Mouse (Mus musculus) adrenal gland, postnatal 4 days (tissue): ENCODE data around the gene Hist2h2bb. TPM values are rescaled to one million over a fixed set of nuclear protein-coding genes. Genes with fewer than 3 reads are reported as not detected.
"Not testable (repeated sequence)": the region's sequence is repeated elsewhere in the genome, so short reads cannot be mapped to it uniquely, and the experiment has no call there.

Experiments
- DNase-seq, 2 experiments: peaks; one replicate each; pipeline ENCODE4 v3.0.0; 2021 to 2022; ENCODE audit warnings: low spot score in 2 of 2, mixed read lengths in 2 of 2
- long read RNA-seq, 2 experiments: library from polyadenylated mRNA; stranded (forward); transcript quantifications; one replicate each; pipeline ENCODE4 v2.0.0; 2021
- total RNA-seq, 2 experiments: library from RNA; stranded (reverse); gene quantifications; 2 replicates each; pipeline ENCODE4 v1.2.3; 2021

The Hist2h2bb gene
- total RNA-seq = 100 to 1,000 TPM; 801 to 997 TPM
- long read RNA-seq, experiment 1 = 0 reads
- long read RNA-seq, experiment 2 = 0 reads

GRCm38 (mm10) chr3:96269511-96270474, at the start of gene Hist2h2bb:
Hist2h2bb (plus strand) TSS chr3:96269752.
- DNase-seq = peak; percentile 44 to 76

- DNase-seq = peak in 1 of 2 experiments; percentile 24
Measured at GRCm38 (mm10) chr3:96220131-96220764, 49.3 kb upstream of the Hist2h2bb start.

DNA sequence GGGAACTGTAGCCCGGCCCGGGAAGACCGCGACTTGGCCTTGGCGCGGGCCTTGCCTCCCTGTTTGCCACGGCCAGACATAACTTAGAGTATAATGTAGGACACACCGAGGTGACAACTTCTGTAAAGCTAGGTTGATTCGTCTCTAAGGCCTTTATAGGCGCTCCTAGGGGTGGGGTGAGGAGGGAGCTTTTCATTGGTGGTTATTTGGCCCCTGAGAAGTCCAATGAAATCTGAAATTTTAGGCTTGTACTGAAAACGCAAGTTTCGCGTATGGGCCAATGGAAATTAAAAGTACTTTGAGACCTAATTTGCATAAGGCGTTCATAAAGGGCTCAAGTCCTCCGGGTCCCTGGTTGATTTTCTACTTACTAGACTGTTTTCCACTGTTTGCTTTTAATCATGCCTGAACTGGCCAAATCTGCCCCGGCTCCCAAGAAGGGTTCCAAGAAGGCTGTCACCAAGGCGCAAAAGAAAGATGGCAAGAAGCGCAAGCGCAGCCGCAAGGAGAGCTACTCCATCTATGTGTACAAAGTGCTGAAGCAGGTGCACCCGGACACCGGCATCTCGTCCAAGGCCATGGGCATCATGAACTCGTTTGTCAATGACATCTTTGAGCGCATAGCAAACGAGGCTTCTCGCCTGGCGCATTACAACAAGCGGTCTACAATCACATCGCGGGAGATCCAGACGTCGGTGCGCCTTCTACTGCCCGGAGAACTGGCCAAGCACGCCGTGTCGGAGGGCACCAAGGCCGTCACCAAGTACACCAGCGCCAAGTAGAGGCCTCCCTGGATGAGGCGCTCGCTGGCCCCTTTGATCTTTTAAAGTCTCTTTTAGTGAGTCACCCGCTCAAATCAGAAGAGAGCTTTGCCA, 48.5 kb upstream of the Hist2h2bb start, which contains the start of the genes Hist2h2ac and Hist2h2be:
Gene Hist2h2ac (minus strand): TSS at position 116 of the 875 bp plus-strand sequence.
Gene Hist2h2be (plus strand): TSS at position 355 of the 875 bp plus-strand sequence.
- peak; percentile 54 to 75 for DNase-seq

DNA sequence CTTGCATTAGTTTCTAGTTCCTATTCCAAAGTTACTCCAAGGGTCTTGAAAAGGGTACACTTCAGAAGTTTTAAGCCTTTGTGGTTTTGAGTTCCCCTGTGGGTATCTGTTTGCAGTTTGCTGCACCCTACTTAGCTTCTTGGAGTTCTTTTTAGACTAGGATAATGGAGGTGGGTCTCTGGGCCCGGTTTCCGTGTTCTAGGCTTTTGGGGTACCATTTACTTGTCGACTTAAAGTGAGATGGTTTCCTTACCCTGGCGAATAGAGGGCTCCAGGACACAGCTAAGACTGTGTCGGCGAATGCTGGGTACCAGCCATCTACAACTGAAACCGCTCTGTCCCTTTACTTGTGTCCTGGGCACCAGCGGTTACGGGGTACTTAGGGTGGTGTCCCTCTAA, 47.9 kb upstream of the Hist2h2bb start:
- no peak for DNase-seq

DNA sequence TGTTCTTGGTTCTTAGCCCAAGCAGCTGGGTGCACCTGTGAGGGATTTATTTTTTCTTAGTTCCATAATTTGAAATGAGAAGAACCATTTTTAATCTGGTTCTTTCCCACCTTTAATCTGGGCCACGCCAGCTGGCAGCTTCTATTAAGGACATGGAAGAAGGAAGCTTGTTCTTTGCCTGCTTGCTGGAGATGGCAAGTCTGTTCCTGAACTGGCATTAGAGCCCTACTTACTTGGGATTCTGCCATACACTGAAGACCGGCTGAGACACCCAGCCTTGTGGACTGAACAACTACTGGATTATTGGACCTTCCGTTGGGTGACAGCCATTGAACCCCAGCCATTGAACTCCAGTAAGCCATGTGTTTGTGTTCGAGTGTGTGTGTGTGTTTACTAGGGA, 46.8 kb upstream of the Hist2h2bb start:
- no peak for DNase-seq

DNA sequence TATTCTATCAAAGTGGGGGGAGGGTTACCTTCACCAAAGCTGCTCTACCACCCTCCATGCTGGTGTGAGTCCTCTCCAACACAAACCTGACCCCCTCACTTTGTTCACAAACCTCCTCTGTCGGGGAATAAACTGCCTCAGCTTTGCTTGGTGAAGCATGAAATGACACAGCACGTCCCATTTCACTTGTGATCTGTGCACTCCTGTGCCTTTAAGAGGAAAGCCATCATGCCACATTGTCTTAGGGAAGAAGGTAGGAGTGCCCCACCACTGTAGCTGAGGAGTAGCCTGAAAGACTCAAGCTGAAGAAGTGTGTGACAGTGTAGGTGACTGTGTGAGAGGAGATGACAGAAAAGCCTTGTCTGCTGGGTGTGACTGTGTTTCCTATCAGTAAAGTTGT, 44.1 kb upstream of the Hist2h2bb start:
- DNase-seq = no peak

- DNase-seq = no peak
Measured at GRCm38 (mm10) chr3:96226695-96227648, 42.6 kb upstream of the Hist2h2bb start.

DNA sequence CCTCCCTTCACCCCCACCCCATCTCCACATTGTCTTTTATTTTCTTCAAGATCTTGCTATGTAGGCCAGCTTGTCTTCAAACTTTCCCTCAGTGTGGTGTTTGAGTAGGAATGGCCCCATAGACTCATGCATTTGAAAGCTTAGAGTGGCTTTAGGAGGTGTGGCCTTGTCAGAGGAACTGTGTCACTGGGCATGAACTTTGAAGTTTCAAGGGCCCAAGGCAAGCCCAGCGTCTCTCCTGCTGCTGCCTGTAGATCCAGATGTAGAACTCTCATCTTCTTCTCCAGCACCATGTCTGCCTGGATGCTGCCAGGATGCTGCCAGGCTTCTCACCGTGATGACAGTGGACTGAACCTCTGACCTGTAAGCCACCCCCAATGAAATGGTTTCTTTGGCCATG, 40.7 kb upstream of the Hist2h2bb start:
- DNase-seq = no peak

GRCm38 (mm10) chr3:96230404-96230803, 39.1 kb upstream of the Hist2h2bb start:
- DNase-seq = no peak

DNA sequence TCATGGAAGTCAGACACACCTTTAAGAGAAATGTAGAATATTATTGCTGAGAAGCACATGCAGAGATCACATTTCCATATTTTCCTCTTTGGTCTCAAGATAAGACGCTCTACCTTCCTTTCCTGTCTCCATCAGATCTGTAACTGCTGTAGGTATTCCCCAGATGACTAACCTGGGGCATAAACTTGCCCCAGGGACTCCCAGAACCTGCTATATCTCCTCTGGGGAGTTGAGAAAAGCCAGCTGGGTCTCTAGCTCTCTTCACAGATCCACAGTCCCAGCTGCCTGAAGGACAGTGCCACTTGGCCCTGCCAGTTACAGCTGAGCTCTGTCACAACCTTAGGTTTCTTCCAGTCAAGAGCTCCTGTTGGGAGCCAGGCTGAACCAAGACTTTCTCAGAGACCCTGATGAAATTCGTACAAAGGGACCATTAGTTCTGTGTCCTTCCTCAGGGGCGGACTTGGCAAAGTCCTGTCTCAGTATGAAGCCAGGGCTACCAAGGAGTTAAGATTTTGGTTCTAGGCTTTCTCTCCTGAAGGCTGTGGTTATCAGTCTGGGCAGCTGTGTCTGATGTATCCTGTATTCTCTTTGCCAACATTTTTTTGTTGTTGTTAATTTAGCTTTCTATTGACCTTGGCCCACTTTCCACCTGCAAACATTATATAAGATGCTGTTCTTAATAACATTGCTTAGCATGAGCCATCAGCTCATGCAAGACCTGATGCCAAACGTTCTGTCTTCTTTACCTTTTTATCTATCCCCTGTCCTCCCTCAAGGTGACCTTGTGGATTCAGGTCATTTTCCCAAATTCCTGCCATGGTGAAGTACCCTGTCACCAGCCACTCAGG, 38.4 kb upstream of the Hist2h2bb start:
- DNase-seq = no peak

DNA sequence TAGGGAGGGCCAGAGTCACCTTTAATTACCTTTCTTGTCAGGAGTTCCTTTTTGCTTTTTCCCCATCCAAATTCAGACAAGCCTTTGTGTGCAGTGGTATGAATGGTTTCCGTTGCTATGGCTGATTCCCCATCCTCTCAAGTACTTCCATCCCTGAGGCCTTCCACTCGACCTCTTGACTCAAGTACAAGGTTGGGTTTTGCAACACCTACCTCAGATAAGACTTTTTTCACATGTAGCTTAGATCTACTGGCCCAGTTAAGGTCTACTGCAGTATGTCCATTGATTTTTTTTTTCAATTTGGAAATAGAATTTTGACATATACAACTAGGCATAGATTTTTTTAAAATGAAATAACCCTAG, 37.8 kb upstream of the Hist2h2bb start:
- no peak for DNase-seq

DNA sequence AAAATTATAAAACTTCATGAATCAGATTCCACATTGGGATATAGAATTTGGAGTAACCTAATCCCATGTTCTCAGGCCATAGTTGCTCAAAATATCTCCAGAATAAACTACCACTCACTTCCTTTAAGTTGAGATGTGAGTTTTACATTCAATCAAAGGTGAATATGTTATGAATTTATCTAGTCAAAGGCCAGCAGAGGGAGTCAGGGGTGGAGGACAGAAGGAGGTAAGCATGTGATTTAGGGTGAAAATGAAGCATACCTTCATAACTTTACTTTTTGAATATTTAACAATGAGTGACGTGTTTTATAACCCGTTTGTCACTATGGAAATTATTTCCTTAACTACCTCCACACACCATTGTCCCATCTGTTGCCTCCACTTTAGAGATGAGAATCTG, 34.6 kb upstream of the Hist2h2bb start:
- DNase-seq = no peak

- DNase-seq = no peak
Measured at GRCm38 (mm10) chr3:96235836-96236235, 33.7 kb upstream of the Hist2h2bb start.

DNA sequence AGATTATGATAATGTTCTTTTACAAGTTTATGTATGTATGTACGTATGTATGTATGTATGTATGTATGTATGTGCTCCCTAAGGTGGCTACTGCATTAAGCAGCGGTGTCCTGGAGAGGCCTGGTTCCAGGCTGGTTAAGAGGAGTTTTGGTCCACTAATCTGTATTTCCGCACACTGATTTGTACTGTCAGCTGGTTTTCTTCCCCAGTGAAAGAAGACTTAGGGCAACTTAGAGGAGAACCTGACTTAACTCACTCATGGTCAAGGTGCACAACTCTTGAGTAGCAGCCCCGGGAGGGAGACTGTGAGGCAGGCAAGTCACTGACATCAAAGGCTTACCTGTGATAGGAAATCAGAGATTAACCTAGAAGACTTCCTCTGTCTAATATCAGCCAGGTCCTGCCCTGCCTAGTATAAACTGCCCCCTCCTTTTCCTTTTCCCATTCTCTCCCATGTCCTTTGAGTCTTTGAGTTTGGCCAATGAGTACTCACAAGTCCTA, 32.7 kb upstream of the Hist2h2bb start:
- no peak for DNase-seq

DNA sequence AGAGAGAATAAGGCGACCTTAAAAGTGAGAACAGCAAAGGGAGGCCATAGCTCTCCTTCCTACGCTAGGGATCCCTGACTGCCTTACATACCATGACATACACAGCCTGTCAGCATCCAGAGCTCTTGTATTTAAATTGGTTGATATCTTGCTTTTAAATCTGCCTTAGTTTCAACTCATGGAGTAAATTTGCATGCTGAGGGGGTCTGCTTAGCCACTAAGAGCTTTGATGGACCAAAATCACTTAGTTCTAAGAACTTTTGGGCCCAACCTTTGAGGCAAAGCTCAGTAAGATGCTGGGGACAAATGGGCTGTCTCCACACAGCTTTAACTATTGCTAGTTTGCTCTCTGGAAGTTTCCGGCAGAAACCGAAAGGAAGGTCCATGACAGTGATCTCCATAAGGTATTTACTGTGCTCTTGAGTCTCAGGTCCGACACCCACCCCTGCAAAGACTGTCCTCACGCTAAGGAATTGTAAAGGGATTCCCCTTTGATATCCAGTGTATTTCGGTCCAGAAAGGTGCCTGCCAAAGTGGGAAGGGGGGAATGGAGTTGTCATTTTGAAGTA, 32.1 kb upstream of the Hist2h2bb start:
- no peak for DNase-seq

DNA sequence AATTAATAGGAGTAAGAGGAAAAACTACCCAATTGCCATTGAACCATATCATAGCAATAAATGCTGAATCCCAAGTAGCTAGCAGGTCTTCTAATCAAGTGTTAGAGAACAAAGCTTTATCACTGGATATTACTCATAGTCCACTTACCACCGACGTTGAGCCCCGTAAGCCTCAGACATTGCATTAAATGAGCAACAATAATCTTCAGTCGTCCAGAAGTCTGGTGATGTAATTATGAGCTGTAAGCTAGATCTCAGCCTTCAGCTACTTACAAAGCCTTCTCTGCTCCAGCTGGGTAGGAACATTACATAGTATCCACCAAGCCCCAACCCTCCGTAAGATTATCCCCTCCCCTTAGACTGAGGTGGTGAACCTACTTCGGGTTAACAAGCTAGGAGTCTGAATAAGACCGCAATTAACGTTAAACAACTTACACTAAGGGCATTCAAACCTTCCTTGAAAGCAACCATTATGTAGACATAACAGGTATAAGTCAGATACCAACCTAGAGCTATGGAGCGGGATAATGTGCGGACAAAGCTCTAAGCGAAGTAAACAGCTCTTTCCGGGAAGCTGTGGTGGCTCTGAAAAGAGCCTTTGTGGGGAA, 31.5 kb upstream of the Hist2h2bb start:
- no peak for DNase-seq

DNA sequence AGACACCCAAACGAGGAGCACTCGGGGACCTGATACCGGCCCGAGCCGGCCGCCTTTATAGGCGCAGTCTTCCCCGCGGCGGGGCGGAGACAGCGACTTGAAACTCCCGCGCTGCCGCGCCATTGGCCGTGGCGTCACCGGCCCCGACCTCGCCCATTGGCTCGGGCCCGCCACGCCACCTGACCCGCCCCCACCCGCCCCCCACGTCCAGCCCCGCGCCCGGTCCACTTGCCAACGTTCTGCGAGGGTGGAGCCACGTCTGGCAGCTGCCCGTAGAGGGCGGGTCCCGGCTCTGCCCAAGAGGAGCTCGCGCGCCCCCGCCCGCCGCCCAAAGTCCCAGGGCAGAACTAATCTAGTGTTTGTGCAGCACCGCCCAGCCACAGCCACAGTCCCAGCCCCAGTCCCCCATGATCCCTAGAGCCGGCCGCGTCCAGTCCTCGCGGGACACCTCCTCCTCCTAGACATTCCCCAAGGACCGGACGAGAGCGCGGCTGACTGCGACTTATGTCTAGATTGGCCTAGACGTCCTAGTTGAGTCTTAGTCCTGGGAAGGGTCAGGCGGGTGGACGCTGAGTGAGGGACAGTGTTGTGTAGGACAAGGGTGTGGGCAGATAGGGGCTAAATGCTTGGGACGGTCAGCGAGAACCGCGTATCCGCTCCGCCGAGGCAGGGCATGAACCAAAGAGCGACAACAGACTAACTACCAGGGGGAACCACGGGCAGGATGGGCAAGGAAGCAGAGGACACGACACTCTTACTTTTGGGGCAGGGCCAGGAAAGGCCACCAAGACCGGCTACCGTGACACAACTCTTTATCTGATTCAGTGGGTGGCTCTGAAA, 30.4 kb upstream of the Hist2h2bb start, which contains the start of gene Hist2h3c2:
Gene Hist2h3c2 (minus strand): TSS at position 174 of the 840 bp plus-strand sequence.
- DNase-seq = not testable (repeated sequence)
